Mouse (Mus musculus) cerebellum, adult 2 months (tissue): ENCODE data around the gene Tcte1. TPM values are rescaled to one million over a fixed set of nuclear protein-coding genes. Genes with fewer than 3 reads are reported as not detected.

Experiments
- DNase-seq, 2 experiments: peaks; one replicate each; pipeline ENCODE4 v3.0.0; 2021
- H3K27ac ChIP-seq: fragments of 200-500 bp; 2 replicates; pipeline ENCODE4 v1.5.1; 2012; ENCODE audit warnings: low read length, control low read depth, inconsistent platforms; ENCODE audit not compliant: insufficient read depth
- H3K27me3 ChIP-seq: fragments of 200-500 bp; 2 replicates; pipeline ENCODE4 v1.6.1; 2012; ENCODE audit warnings: inconsistent platforms, mild to moderate bottlenecking, low read length, moderate library complexity; ENCODE audit not compliant: control insufficient read depth, insufficient read depth
- H3K4me1 ChIP-seq: fragments of 200-500 bp; 2 replicates; pipeline ENCODE4 v1.6.1; 2011; ENCODE audit warnings: low read length; ENCODE audit not compliant: control insufficient read depth, insufficient read depth
- H3K4me3 ChIP-seq: fragments of 200-500 bp; replicated peaks from 2 replicates; pipeline ENCODE3; 2011; ENCODE audit warnings: mild to moderate bottlenecking, low read depth, low read length, control low read depth; ENCODE audit not compliant: insufficient read depth
- CTCF ChIP-seq: fragments of 200-500 bp; IDR thresholded peaks from 2 replicates; pipeline ENCODE4 v1.5.1; 2011; ENCODE audit warnings: low read depth, mild to moderate bottlenecking, control low read depth, low read length, moderate library complexity, borderline replicate concordance; ENCODE audit not compliant: insufficient read depth
- POLR2A ChIP-seq: fragments of 200-500 bp; IDR thresholded peaks from 2 replicates; pipeline ENCODE4 v1.6.1; 2011; ENCODE audit warnings: low read length, control low read depth, borderline replicate concordance; ENCODE audit not compliant: insufficient read depth
- WGBS: fragments of 180-500 bp; shearing (Covaris S2); methylation state at CpG from one replicate; pipeline ENCODE4 v1.1.7; 2018; 5-methylcytosine and 5-hydroxymethylcytosine counted together
- polyA plus RNA-seq: library from polyadenylated mRNA; depleted of rRNA; stranded (reverse); fragments of >200 nt; gene quantifications from 2 replicates; pipeline ENCODE4 v1.2.3, GENCODE M21; 2012

The Tcte1 gene
- polyA plus RNA-seq, 1 experiment: 0.61 TPM

DNA sequence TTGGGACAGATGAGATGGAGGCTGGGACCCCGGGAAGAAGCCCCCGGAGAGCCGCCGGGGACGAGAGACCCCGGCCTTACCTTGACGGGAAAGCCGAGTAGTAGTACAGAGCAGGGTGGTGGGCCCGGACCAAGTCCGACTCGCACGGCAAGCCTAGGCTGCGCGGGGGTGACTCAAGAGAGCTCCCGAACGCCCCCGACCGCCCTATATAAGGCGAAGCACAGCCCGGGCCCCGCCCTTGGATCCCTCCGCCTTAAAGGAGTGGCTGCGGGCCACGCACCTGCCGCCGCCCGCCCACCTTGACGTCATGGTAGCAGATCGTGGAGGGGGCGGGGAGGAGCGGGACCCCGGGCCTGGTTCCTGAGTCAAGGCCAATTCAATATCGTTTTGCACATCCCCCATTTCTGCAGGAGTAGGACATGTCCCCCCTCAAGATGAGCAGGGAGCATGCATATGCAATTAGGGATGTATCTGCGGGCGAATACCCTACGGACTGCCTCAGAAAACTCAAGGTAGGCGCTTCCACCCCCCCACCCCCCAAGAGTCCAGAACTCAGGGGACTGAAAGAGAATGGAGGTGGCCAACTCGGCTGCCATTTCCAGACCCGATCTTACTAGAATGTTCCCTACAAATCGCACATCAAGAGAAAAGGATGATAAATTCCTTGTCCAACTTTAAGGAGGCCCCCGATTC, 50.0 kb downstream of the Tcte1 start, which contains the start of gene Hsp90ab1:
Hsp90ab1 (minus strand) TSS at position 185 of the 693 bp plus-strand sequence.
- peak within 1 kb of the TSS; percentile 86 for H3K4me3 ChIP-seq
- peaks cover 12% of the 10 kb centered on the region for H3K4me1 ChIP-seq
- peak within 1 kb of the TSS; percentile 98 for H3K27ac ChIP-seq
- TF ChIP-seq CTCF (no peak), POLR2A (peak; percentile 95)
- peak; percentile 98 to 99 for DNase-seq
- H3K27me3 ChIP-seq: no peaks in the 10 kb centered on the region
- under 1% methylated on average over 38 of the region's 41 CpGs for WGBS

- TF ChIP-seq POLR2A: no peak
- TF ChIP-seq CTCF: no peak
- Histone ChIP-seq H3K4me1 (peaks cover 9% of the 10 kb centered on the region), H3K27ac (peak overlapping the region; percentile 98), H3K27me3 (no peaks in the 10 kb centered on the region), H3K4me3 (peak overlapping the region; percentile 86)
- peak; percentile 97 for DNase-seq
- 0% methylated on average over 18 of the region's 18 CpGs for WGBS
Measured at GRCm38 (mm10) chr17:45573780-45574123, 50.5 kb downstream of the Tcte1 start.

DNA sequence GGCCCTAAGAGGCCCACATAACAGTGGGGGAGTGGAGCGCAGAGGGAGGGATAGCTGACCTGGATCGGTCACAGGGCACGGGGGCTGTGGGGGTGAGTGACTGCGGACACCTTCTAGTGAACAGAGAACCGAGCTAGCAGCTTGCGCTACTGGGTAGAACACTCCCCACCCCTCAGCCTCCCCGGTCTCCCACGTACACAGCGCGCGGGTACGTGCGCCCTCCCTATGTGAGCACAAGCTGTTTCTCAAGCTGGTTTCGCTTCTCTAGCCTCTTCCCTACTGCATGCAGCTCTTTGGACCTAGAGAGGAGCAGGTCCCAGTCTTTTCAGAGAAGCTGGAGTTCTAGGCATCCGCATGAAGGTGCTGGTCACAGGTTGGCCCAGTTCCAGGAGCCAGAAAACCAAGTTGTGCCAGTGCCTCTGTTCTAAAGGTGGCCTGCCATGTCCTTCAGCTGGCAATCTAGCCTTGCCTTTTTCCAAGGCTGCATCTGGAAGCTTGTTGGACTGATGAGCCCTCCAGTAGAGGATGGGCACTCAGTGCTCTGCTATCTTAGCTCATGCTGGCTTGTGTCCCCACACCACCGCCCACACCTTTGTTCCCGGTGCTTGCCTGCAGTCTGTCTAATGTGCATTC, 51.0 kb downstream of the Tcte1 start:
- peak overlapping the region; percentile 86 for H3K4me3 ChIP-seq
- peak overlapping the region; percentile 98 for H3K27ac ChIP-seq
- TF ChIP-seq CTCF (no peak), POLR2A (peak; percentile 54; the same call in 1 of the 2 replicates)
- H3K27me3 ChIP-seq: no peaks in the 10 kb centered on the region
- H3K4me1 ChIP-seq: peaks cover 9% of the 10 kb centered on the region
- DNase-seq: peak; percentile 88 to 89
- WGBS: 1% methylated on average over 17 of the region's 17 CpGs

GRCm38 (mm10) chr17:45575123-45575897, 52.1 kb downstream of the Tcte1 start:
- H3K4me3 ChIP-seq: no peak overlapping the region
- H3K4me1 ChIP-seq: peaks cover 9% of the 10 kb centered on the region
- H3K27me3 ChIP-seq: no peaks in the 10 kb centered on the region
- peak overlapping the region; percentile 98 for H3K27ac ChIP-seq
- TF ChIP-seq CTCF (no peak), POLR2A (no peak)
- DNase-seq: no peak
- 78% methylated on average over 8 of the region's 8 CpGs for WGBS

DNA sequence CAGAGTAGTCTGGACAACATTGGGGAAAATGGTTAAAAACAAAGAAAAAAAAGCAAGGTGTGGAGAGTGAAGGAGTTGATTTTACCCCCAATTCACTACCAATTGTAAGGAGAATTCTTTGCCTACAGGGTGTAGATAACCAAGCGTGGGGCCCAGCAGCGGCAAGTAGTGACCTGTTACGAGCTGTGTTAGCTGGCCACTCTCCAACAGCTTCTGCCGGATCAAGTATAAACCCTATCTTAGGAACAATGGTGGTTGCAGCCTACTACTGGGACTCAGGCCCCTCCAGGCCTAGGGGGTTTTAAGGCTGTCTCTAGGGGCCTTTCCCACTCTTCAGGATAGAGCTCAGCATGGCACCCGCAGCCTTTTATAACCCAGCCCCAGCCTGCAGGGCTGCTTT, 55.0 kb downstream of the Tcte1 start:
- 52% methylated on average over 5 of the region's 5 CpGs for WGBS
- Histone ChIP-seq H3K4me3 (no peak overlapping the region), H3K27me3 (no peaks in the 10 kb centered on the region), H3K4me1 (peaks cover 11% of the 10 kb centered on the region), H3K27ac (no peak overlapping the region)
- TF ChIP-seq POLR2A (no peak), CTCF (no peak)
- no peak for DNase-seq

GRCm38 (mm10) chr17:45578843-45579242, 55.6 kb downstream of the Tcte1 start:
- H3K27me3 ChIP-seq: no peaks in the 10 kb centered on the region
- 76% methylated on average over 7 of the region's 7 CpGs for WGBS

GRCm38 (mm10) chr17:45579554-45579953, 56.3 kb downstream of the Tcte1 start:
- TF ChIP-seq CTCF (no peak), POLR2A (no peak)
- Histone ChIP-seq H3K4me3 (no peak overlapping the region), H3K27ac (no peak overlapping the region), H3K27me3 (no peaks in the 10 kb centered on the region), H3K4me1 (peaks cover 16% of the 10 kb centered on the region)
- DNase-seq: no peak
- WGBS: 73% methylated on average over 4 of the region's 4 CpGs

More at GRCm38 (mm10) chr17:45578843-45579242, 55.6 kb downstream of the Tcte1 start:
- peaks cover 11% of the 10 kb centered on the region for H3K4me1 ChIP-seq
- TF ChIP-seq POLR2A: no peak
- TF ChIP-seq CTCF: peak; percentile 44; the same call in 1 of the 2 replicates
- no peak overlapping the region for H3K27ac ChIP-seq
- H3K4me3 ChIP-seq: no peak overlapping the region
- no peak for DNase-seq
